Mouse (Mus musculus): Measurements from ENCODE around the gene Clec3b. TPM values are rescaled to one million over a fixed set of nuclear protein-coding genes. Genes with fewer than 3 reads are reported as not detected.

Clec3b gene
- polyA plus RNA-seq (2016; fragmentation: Nextera tagmentation; extraction: Ambion mirVana) = 0.32 TPM in 1 of 2 replicates, not detected in the other

- peaks cover 5% of the 10 kb centered on the region for H3K9me3 ChIP-seq
- peaks cover 5% of the 10 kb centered on the region for H3K36me3 ChIP-seq (replicated peaks)
- 87% methylated on average over 5 of the region's 5 CpGs for WGBS
- H3K4me1 ChIP-seq = no peaks in the 10 kb centered on the region
- DNase-seq (ENCODE audit: extremely low spot score, low spot score) = no peak
- H3K4me3 ChIP-seq = no peak within 1 kb of the TSS
- H3K27me3 ChIP-seq (ENCODE audit: poor library complexity, severe bottlenecking) = no peaks in the 10 kb centered on the region
- no peak within 1 kb of the TSS for H3K27ac ChIP-seq
Observed at GRCm38 (mm10) chr9:123150241-123151020, at the start of gene Clec3b. Gene Clec3b, plus strand, starts transcription at chr9:123150946.

- no peak for DNase-seq (ENCODE audit: extremely low spot score, low spot score)
- H3K4me3 ChIP-seq = no peak overlapping the region
- no peaks in the 10 kb centered on the region for H3K27me3 ChIP-seq (ENCODE audit: poor library complexity, severe bottlenecking)
- no peak overlapping the region for H3K27ac ChIP-seq
- peaks cover 67% of the 10 kb centered on the region for H3K36me3 ChIP-seq (replicated peaks)
- H3K9me3 ChIP-seq = no peaks in the 10 kb centered on the region
- no peaks in the 10 kb centered on the region for H3K4me1 ChIP-seq
Observed at GRCm38 (mm10) chr9:123103425-123103824, 47.3 kb upstream of the Clec3b start.

- Histone ChIP-seq H3K27me3 (ENCODE audit: poor library complexity, severe bottlenecking) (no peaks in the 10 kb centered on the region), H3K36me3 (replicated peaks) (peaks cover 67% of the 10 kb centered on the region), H3K9me3 (no peaks in the 10 kb centered on the region), H3K4me3 (no peak overlapping the region), H3K4me1 (no peaks in the 10 kb centered on the region), H3K27ac (no peak overlapping the region)
- no peak for DNase-seq (ENCODE audit: extremely low spot score, low spot score)
Observed at GRCm38 (mm10) chr9:123104362-123104761, 46.4 kb upstream of the Clec3b start.

GRCm38 (mm10) chr9:123107186-123107585, 43.6 kb upstream of the Clec3b start:
- Histone ChIP-seq H3K4me3 (no peak overlapping the region), H3K4me1 (peaks cover 11% of the 10 kb centered on the region), H3K27me3 (ENCODE audit: poor library complexity, severe bottlenecking) (no peaks in the 10 kb centered on the region), H3K27ac (no peak overlapping the region), H3K36me3 (replicated peaks) (peaks cover 45% of the 10 kb centered on the region), H3K9me3 (no peaks in the 10 kb centered on the region)
- 94% methylated on average over 4 of the region's 4 CpGs for WGBS
- DNase-seq (ENCODE audit: extremely low spot score, low spot score) = no peak

- no peak overlapping the region for H3K27ac ChIP-seq
- no peak overlapping the region for H3K4me3 ChIP-seq
- peaks cover 21% of the 10 kb centered on the region for H3K4me1 ChIP-seq
- H3K36me3 ChIP-seq (replicated peaks) = peaks cover 31% of the 10 kb centered on the region
- no peaks in the 10 kb centered on the region for H3K9me3 ChIP-seq
- no peak for DNase-seq (ENCODE audit: extremely low spot score, low spot score)
- H3K27me3 ChIP-seq (ENCODE audit: poor library complexity, severe bottlenecking) = no peaks in the 10 kb centered on the region
- 93% methylated on average over 7 of the region's 7 CpGs for WGBS
Observed at GRCm38 (mm10) chr9:123109188-123109587, 41.6 kb upstream of the Clec3b start.

- H3K27me3 ChIP-seq (ENCODE audit: poor library complexity, severe bottlenecking) = no peaks in the 10 kb centered on the region
- no peaks in the 10 kb centered on the region for H3K9me3 ChIP-seq
- DNase-seq (ENCODE audit: extremely low spot score, low spot score) = no peak
- peaks cover 33% of the 10 kb centered on the region for H3K36me3 ChIP-seq (replicated peaks)
- 68% methylated on average over 8 of the region's 8 CpGs for WGBS
- H3K4me3 ChIP-seq = peak overlapping the region; percentile 97
- peaks cover 29% of the 10 kb centered on the region for H3K4me1 ChIP-seq
- peak overlapping the region; percentile 97 for H3K27ac ChIP-seq
Observed at GRCm38 (mm10) chr9:123111751-123112221, 39.0 kb upstream of the Clec3b start.

GRCm38 (mm10) chr9:123112805-123113521, 37.8 kb upstream of the Clec3b start, which contains the start of the genes Zdhhc3 and Exosc7:
Gene Zdhhc3, minus strand, starts transcription at chr9:123113205.
Gene Exosc7, plus strand, starts transcription at chr9:123113215.
- Histone ChIP-seq H3K4me3 (peak within 1 kb of the TSS; percentile 97), H3K4me1 (peaks cover 29% of the 10 kb centered on the region), H3K27me3 (ENCODE audit: poor library complexity, severe bottlenecking) (no peaks in the 10 kb centered on the region), H3K9me3 (no peaks in the 10 kb centered on the region), H3K27ac (peak within 1 kb of the TSS; percentile 97), H3K36me3 (replicated peaks) (peaks cover 36% of the 10 kb centered on the region)
- DNase-seq (ENCODE audit: extremely low spot score, low spot score) = peak; percentile 85
- under 1% methylated on average over 79 of the region's 79 CpGs for WGBS

- Histone ChIP-seq H3K9me3 (no peaks in the 10 kb centered on the region), H3K27ac (peak overlapping the region; percentile 97), H3K4me1 (peaks cover 29% of the 10 kb centered on the region), H3K4me3 (peak overlapping the region; percentile 97), H3K36me3 (replicated peaks) (peaks cover 39% of the 10 kb centered on the region), H3K27me3 (ENCODE audit: poor library complexity, severe bottlenecking) (no peaks in the 10 kb centered on the region)
- no peak for DNase-seq (ENCODE audit: extremely low spot score, low spot score)
- 78% methylated on average over 6 of the region's 6 CpGs for WGBS
Observed at GRCm38 (mm10) chr9:123113931-123114330, 36.8 kb upstream of the Clec3b start.

GRCm38 (mm10) chr9:123115566-123115965, 35.2 kb upstream of the Clec3b start:
- peaks cover 50% of the 10 kb centered on the region for H3K36me3 ChIP-seq (replicated peaks)
- WGBS = 85% methylated on average over 1 of the region's 1 CpGs
- DNase-seq (ENCODE audit: extremely low spot score, low spot score) = no peak

GRCm38 (mm10) chr9:123123017-123123416, 27.7 kb upstream of the Clec3b start:
- no peaks in the 10 kb centered on the region for H3K27me3 ChIP-seq (ENCODE audit: poor library complexity, severe bottlenecking)
- H3K36me3 ChIP-seq (replicated peaks) = peaks cover 100% of the 10 kb centered on the region
- WGBS = 96% methylated on average over 3 of the region's 3 CpGs
- no peak overlapping the region for H3K27ac ChIP-seq
- H3K4me3 ChIP-seq = no peak overlapping the region
- no peaks in the 10 kb centered on the region for H3K4me1 ChIP-seq
- H3K9me3 ChIP-seq = no peaks in the 10 kb centered on the region
- DNase-seq (ENCODE audit: extremely low spot score, low spot score) = no peak

More at GRCm38 (mm10) chr9:123115566-123115965, 35.2 kb upstream of the Clec3b start:
- Histone ChIP-seq H3K27ac (no peak overlapping the region), H3K4me3 (no peak overlapping the region), H3K27me3 (ENCODE audit: poor library complexity, severe bottlenecking) (no peaks in the 10 kb centered on the region), H3K4me1 (peaks cover 29% of the 10 kb centered on the region), H3K9me3 (no peaks in the 10 kb centered on the region)

- H3K27ac ChIP-seq = no peak overlapping the region
- no peaks in the 10 kb centered on the region for H3K9me3 ChIP-seq
- WGBS = 97% methylated on average over 6 of the region's 6 CpGs
- H3K4me1 ChIP-seq = no peaks in the 10 kb centered on the region
- H3K27me3 ChIP-seq (ENCODE audit: poor library complexity, severe bottlenecking) = no peaks in the 10 kb centered on the region
- H3K4me3 ChIP-seq = no peak overlapping the region
- no peak for DNase-seq (ENCODE audit: extremely low spot score, low spot score)
- H3K36me3 ChIP-seq (replicated peaks) = peaks cover 100% of the 10 kb centered on the region
Observed at GRCm38 (mm10) chr9:123123571-123124412, 27.0 kb upstream of the Clec3b start.

GRCm38 (mm10) chr9:123124413-123124981, 26.2 kb upstream of the Clec3b start:
- no peak overlapping the region for H3K27ac ChIP-seq
- 93% methylated on average over 2 of the region's 2 CpGs for WGBS
- no peaks in the 10 kb centered on the region for H3K27me3 ChIP-seq (ENCODE audit: poor library complexity, severe bottlenecking)
- H3K9me3 ChIP-seq = no peaks in the 10 kb centered on the region
- no peak overlapping the region for H3K4me3 ChIP-seq
- H3K36me3 ChIP-seq (replicated peaks) = peaks cover 100% of the 10 kb centered on the region
- DNase-seq (ENCODE audit: extremely low spot score, low spot score) = no peak
- no peaks in the 10 kb centered on the region for H3K4me1 ChIP-seq
